Mouse (Mus musculus) erythroblast, embryonic 14.5 days (primary cell): ENCODE results near the gene Kif26b.

Experiments
- GATA1 ChIP-seq: IDR thresholded peaks from 2 replicates; pipeline ENCODE4 v1.6.1; 2012; ENCODE audit warnings: low read length, inconsistent platforms, mixed read lengths
- TAL1 ChIP-seq: IDR thresholded peaks from 3 replicates; pipeline ENCODE4 v1.6.1; 2012; ENCODE audit warnings: low read length, inconsistent platforms, mixed read lengths

DNA sequence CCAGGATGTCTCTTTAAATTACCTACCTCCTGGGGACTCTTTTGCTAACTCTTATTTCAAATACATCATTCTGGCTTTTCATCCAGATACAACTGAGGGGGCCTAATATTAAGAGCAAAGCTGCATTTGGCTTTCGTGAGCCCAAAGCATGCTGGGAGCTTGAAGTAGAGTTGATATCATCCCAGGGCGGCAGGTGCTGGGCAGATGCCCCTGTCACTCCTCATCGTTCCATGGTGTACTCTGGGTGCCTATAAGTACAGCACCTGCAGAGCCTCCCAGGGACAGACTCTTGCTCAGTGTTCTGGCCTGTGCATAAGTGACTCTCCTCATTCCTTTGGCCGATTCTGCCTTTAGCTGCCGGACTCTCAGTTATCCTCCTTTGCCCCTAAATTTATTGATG lies 13.5 kb downstream of the Kif26b start:
- no peak for TF ChIP-seq GATA1
- no peak for TF ChIP-seq TAL1
